Mouse (Mus musculus) spleen, postnatal 4 days (tissue): ENCODE results near the gene Col11a2.
"Not testable (repeated sequence)": the region's sequence is repeated elsewhere in the genome, so short reads cannot be mapped to it uniquely, and the experiment has no call there.

Experiments
- DNase-seq, 2 experiments: peaks; one replicate each; pipeline ENCODE4 v3.0.0; 2022; ENCODE audit warnings: low spot score in 2 of 2

Col11a2 gene

DNA sequence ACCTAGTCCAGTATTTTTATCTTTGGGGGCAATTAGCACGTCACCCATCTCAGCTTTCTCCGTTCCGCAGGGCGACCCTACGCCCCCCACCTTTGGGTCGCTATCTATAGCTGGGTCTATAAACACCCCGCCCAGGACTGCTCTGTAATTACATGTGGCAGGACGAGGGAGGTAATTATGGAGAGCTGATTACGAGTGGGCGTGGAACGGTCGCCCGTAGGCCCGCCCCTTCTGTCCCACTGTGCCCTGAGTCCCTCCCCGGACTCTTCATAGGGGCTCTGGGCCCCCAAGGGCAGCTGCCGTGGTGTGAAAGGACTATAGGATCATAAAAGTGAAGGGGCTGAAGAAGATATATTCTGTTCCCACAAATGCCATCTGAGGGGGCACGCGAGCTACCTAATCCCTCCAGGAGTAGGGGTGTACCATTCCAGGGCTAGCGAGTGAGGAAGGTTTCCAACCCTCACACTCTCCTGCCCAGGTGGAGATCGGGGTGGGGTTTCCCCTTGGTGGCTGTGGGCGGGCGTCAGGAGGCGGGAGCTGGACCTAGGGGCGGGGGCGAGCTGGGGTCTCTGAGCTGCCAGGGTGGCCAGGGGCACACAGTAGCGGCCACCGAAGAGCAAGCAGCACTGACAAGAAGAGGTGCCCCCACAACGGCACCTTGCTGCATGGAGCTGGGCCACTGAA lies at the start of gene Col11a2:
Gene Col11a2, plus strand, starts transcription at position 560 of the 684 bp plus-strand sequence.
- DNase-seq, result no peak

DNA sequence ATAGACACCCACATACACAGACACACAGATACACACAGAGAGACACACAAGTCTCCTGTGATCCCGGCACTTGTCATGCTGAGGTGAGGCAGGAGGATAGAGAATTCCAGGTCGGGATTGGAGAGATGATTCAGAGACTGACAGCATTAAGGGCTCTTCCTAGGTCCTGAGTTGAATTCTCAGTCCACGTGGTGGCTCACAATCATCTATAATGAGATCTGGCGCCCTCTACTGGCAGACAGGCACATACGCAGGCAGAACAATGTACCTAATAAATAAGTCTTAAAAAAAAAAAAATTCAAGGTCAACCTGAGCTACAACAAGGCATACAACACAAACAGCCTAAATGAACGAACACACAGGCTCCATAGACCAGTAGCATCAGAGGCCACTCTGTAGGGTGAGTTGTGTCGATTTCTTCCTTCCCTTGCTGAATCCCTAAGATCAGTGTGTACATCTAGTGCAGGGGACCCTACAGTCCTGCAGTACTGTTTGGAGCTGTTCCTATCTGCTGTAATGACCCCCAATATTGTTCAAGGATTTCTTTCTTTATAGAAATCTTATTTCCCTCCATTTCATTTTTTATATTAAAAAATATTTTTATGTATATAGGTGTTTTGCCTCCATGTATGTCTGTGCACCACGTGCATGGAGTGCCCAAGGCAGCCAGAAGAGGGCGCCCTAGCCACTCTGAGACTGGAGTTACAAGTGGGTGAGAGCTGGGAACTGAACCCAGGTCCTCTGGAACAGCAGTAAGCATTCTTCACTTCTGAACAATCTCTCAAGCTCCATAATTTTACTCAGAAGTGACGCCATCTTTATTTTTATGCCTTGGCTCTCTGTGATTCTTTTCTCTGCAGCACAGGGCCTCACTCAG lies 47.2 kb upstream of the Col11a2 start:
- DNase-seq, result peak; percentile 59 to 87

GRCm38 (mm10) chr17:33994959-33995358 lies 44.3 kb upstream of the Col11a2 start:
- no peak for DNase-seq

DNA sequence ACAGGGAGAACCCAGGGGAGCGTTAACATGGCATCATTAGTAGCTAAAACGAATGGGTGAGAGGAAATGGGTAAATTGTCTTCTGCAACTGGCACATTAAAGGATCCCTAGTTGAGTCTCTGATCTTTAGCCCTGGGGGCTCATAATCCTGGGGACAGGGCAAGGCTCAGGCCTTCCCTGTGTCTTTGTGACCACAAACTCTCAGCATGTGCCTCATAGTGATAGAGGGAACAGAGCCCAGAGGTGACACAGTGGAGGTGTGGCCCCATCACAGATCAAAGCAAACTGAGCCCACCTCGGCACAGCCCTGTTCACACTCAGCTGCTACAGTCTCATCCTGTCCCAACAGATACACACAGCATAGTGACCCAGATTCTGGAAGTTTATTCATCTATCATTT lies 43.6 kb upstream of the Col11a2 start:
- DNase-seq, result no peak

DNA sequence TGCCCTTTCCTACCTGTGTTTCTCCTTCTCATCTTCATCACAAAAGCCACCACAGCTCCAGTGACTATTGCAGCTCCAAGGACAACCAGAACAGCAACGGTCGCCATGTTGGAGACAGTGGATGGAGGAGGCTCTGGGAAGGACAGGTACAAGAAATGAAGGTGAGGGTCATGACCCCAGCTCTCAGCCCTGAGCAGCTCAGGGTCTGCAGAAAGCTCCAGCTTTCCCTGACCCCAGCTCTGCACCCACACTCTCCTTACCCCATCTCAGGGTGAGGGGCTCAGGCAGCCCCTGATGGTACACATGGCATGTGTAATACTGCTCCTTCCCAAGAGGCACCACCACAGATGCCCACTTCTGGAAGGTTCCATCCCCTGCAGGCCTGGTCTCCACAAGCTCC lies 42.2 kb upstream of the Col11a2 start:
- not testable (repeated sequence) for DNase-seq

DNA sequence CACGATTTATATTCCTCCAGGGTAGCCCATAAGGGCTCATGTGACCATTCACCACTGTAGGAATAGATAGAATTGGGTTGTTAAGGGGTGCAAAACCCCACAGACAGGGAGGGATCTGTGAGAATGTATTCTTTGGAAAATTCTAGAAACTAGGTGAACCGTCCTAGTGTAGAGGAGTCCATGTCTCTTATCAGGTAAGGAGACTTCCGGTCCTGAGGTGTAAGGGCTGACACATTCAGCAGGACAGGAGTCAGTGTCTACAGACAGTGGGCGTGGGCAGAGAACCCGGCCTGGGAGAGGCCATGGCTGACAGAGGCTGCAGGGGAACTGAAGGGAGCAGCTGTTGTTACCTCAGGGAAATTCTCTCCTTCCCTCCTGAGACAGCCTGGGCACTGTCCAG lies 40.5 kb upstream of the Col11a2 start:
- not testable (repeated sequence) for DNase-seq

- DNase-seq, result peak in 1 of 2 experiments; percentile 78
Measured at GRCm38 (mm10) chr17:33999341-34000149, 39.7 kb upstream of the Col11a2 start.

DNA sequence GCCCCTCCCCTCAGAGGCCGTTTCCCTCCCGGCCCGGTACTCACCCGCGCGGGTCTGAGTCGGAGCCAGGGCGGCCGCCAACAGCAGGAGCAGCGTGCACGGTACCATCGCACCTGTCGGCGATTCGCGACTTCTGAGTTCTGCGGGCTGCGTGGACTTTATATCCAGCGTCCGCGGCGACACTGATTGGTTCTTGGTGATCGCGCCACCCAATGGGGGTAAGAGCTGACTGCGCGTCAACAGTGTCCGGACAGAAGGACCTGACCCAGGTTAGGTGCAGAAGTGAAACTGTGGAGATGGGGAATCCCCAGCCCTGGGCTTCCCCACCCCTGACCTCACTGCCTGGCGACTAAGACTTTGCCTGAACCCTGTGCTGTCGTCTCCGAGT lies 39.1 kb upstream of the Col11a2 start, which contains the start of gene H2-K1:
Gene H2-K1, minus strand, starts transcription at position 198 of the 388 bp plus-strand sequence.
- DNase-seq, result peak; percentile 89 to 94

DNA sequence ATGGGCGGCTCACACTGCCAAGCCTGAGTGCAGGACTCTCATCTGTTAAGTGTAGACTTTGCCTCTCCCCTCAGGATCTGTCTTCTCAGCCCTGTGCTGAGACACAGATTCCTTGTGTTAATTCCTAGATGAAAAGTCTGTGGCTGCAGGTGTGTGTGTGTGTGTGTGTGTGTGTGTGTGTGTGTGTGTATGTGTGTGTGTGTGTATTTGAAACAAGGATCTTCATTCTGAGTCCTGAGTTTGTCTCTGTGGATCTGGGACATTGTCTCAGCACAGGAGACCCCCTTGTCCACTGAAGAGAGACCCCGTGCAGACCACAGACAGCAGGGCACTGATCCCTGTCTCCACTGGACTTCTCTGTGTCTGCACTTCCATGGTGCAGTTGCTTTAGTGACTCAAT lies 38.4 kb upstream of the Col11a2 start:
- DNase-seq, result not testable (repeated sequence)

DNA sequence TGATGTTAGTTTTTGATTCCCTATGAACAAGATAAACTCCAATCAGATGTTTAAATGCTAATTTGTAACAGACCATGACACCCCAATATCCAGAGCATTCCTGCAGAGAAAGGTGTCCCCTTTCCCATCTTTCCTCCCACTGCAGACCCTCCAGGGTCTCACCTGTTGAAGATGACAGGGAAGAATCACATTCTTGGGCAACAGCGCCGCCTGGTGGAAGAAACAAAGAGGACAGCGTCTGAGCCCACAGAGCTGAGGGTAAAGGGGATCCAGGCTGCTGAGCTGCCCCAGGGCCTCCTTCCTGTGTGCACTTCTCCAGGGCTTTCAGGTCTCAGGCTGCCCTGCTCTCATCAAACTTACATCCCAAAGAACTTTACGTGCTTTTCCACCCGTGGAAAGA lies 35.8 kb upstream of the Col11a2 start:
- peak in 1 of 2 experiments; percentile 80 for DNase-seq

DNA sequence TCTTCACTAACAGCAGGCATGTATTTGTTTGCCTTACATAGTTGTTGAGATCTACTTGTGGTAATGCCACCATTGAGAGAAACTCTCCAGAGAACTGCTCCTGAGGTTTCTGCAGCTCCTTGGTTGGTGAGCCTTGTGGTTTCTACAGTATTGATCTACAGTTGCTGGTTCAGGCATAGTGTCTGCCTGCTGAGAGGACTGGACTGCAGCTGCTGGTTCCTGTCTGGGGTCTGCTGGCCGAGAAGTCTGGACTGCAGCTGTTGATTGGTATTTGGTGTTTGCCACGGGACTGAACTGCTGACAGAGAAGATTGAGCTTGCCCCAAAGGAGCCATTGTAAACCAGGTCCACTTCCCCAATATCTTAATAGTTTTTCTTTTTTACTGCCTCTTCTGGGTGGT lies 32.7 kb upstream of the Col11a2 start:
- DNase-seq, result no peak

DNA sequence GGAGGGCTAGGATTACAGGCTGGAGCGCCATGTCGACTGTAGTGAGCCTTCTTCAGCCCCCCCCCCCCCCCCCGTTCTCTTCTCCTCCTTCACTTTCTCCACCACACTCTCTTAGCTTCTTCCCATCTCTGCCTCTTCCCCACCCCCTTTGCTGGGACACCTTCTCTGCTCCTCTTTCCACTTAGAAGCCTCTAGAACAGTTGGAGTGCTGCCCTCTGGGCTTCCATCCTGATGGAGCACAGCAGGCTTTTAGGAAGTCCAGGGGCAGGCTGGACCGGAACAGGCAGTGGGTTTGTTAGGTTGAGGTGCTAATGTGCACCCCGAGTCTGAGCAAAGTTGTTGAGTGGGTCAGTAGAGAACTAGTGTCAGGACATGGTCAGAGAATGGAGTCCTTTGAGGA lies 29.1 kb upstream of the Col11a2 start:
- no peak for DNase-seq

- no peak for DNase-seq
Measured at GRCm38 (mm10) chr17:34013436-34013835, 25.8 kb upstream of the Col11a2 start.

DNA sequence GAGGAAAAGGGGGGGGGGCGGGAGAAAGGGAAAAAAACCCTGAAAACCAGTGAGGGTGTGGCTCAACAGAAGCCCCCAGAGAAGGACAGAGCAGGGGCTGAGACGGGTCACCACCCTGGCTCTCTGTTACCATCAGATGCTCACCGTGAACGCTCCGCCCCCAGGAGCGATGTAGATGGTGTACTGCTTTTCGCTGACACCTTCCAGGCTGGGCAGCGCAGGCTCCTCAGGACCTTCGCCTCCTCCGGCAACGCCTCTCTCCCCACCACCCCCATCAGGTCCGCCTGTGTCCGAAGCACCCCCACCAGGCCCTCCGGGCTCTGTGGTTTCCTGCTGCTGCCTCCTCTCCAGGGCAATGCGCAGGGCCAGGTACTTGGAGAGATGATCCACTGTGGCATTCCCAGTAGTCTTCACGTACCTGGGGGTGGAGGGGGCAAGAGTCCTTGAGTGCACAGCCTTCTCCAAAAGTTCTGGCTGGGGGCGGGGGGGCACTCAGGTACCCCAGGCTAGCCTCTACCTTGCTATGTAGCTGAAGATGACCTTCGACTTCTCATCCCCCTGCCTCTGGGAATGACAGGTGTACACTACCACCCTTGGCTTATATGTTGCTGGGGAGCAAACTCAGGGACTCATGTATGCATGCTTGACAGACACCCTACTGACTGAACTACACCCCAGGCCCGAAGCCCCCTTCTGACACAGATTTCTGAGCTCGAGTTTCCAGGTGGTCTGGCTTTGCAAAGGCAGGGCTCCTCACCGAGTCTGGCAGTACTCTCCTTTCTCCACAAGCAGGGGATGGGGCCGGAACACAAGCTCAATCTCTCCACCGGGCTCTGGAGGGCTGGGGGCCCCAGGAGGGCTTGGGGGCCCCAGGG lies 17.5 kb upstream of the Col11a2 start:
- DNase-seq, result no peak

DNA sequence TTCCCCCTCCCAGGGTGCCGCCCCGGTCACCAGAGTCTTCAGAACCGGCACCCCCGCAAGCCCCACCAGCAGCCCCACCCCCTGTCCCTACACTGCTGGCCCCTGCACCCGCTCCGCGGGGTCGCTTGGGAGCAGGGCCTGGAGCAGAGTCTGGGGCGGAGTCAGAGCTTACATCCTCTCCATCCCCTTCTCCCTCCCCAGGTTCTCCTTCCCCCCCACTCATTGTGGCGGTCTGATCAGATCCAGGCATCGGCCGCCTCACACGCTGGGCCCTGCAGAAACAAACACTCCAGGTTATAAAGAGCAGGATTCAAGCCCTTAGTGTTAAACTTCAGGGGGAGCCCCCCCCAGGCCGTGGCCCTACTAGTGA lies 16.8 kb upstream of the Col11a2 start:
- DNase-seq, result no peak

GRCm38 (mm10) chr17:34022987-34023386 lies 16.2 kb upstream of the Col11a2 start:
- no peak for DNase-seq

DNA sequence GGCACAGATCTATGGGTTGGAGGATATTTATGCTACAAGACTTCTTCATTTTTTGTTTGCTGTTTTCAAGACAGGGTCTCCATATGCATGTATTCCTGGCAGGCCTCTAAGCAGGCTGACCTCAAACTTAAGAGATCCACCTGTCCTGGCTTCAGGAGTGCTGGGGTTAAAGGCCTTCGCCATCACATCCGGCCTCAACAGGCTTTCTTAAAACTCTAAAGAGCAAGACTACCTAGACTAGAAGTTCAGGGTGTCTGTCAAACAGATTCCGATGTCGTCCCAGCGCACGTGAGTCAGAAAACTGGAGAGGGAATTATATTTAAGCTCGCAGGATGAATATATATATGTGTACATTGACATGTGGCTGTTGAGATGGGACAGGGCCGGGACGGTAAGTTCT lies 15.6 kb upstream of the Col11a2 start:
- no peak for DNase-seq

GRCm38 (mm10) chr17:34024317-34024821 lies 14.9 kb upstream of the Col11a2 start, which contains the start of gene Ring1:
TSS of gene Ring1 (minus strand) at chr17:34024680.
- peak; percentile 81 to 92 for DNase-seq

GRCm38 (mm10) chr17:34024861-34025755 lies 14.1 kb upstream of the Col11a2 start:
- DNase-seq, result no peak

GRCm38 (mm10) chr17:34025756-34026151 lies 13.5 kb upstream of the Col11a2 start:
- DNase-seq, result peak in 1 of 2 experiments; percentile 62
